Mouse (Mus musculus) heart, adult 2 months (tissue): ENCODE measurements around the gene Zfp62. TPM values are rescaled to one million over a fixed set of nuclear protein-coding genes. Genes with fewer than 3 reads are reported as not detected.
A peak's percentile ranks its signal among the peaks of the same experiment; 100 is the strongest.

Source experiments
- DNase-seq, 2 experiments: peaks; one replicate each; pipeline ENCODE4 v3.0.0; 2021
- H3K27ac ChIP-seq: fragments of 200-600 bp; 2 replicates; pipeline ENCODE4 v1.8.1; 2022
- H3K27me3 ChIP-seq: fragments of 200-500 bp; 2 replicates; pipeline ENCODE4 v1.6.1; 2012; ENCODE audit warnings: mild to moderate bottlenecking, low read length, inconsistent platforms, mixed read lengths; ENCODE audit not compliant: control insufficient read depth, insufficient read depth
- H3K36me3 ChIP-seq: fragments of 200-500 bp; 2 replicates; pipeline ENCODE4 v1.6.1; 2012; ENCODE audit warnings: low read length, inconsistent platforms; ENCODE audit not compliant: control insufficient read depth, insufficient read depth
- H3K4me1 ChIP-seq: fragments of 200-500 bp; 2 replicates; pipeline ENCODE4 v1.6.1; 2011; ENCODE audit warnings: low read length; ENCODE audit not compliant: control insufficient read depth, insufficient read depth
- H3K4me3 ChIP-seq: fragments of 200-600 bp; 2 replicates; pipeline ENCODE4 v1.8.1; 2022
- H3K79me2 ChIP-seq: fragments of 200-500 bp; replicated peaks from 2 replicates; pipeline ENCODE4 v1.6.1; 2012; ENCODE audit warnings: mild to moderate bottlenecking, inconsistent platforms, low read length, moderate library complexity, mixed read lengths; ENCODE audit not compliant: control insufficient read depth, insufficient read depth
- H3K9ac ChIP-seq: fragments of 200-500 bp; 2 replicates; pipeline ENCODE4 v1.6.1; 2012; ENCODE audit warnings: low read depth, mild to moderate bottlenecking, control low read depth, inconsistent platforms, low read length, mixed read lengths
- CTCF ChIP-seq: fragments of 200-600 bp; IDR thresholded peaks from 2 replicates; pipeline ENCODE4 v1.8.1; 2022; ENCODE audit warnings: antibody characterized with exemption, mild to moderate bottlenecking, moderate library complexity
- EP300 ChIP-seq: fragments of 200-500 bp; IDR thresholded peaks from 2 replicates; pipeline ENCODE4 v1.6.1; 2011; ENCODE audit warnings: low read depth, low read length, control low read depth; ENCODE audit not compliant: insufficient read depth
- POLR2A ChIP-seq: fragments of 200-500 bp; IDR thresholded peaks from 2 replicates; pipeline ENCODE4 v1.6.1; 2011; ENCODE audit warnings: mild to moderate bottlenecking, low read depth, low read length, control low read depth; ENCODE audit not compliant: insufficient read depth
- WGBS: fragments of 180-500 bp; shearing (Covaris S2); methylation state at CpG from one replicate; pipeline ENCODE4 v1.1.7; 2018; 5-methylcytosine and 5-hydroxymethylcytosine counted together
- intact Hi-C: fragments of 180-260 bp; cut with DNase I; formaldehyde crosslinking; loops from one replicate; pipeline ENCODE4 v1.15.1; 2025
- polyA plus RNA-seq: library from polyadenylated mRNA; depleted of rRNA; stranded (reverse); fragments of >200 nt; gene quantifications from 2 replicates; pipeline ENCODE4 v1.2.3, GENCODE M21; 2012
- total RNA-seq, 2 experiments: library from RNA; stranded (reverse); gene quantifications; 2 replicates each; pipeline ENCODE4 v1.2.3; 2021

Gene Zfp62
- total and polyA plus RNA-seq, 3 experiments = 2.9 to 28.9 (median 23.9) TPM

- Histone ChIP-seq H3K36me3 (peaks cover 4% of the 10 kb centered on the region; the same call in 1 of the 2 replicates), H3K4me1 (peaks cover 18% of the 10 kb centered on the region), H3K27ac (peak within 1 kb of the TSS; percentile 97), H3K9ac (peak within 1 kb of the TSS; percentile 88), H3K27me3 (no peaks in the 10 kb centered on the region), H3K79me2 (no peaks in the 10 kb centered on the region), H3K4me3 (peak within 1 kb of the TSS; percentile 77)
- peak; percentile 92 to 97 for DNase-seq
- intact Hi-C loops = loop anchor here (1.0 to 2.0 kb wide), 2 partner anchors 41 to 373 kb away; partner anchors contain the start of genes Irgm1 and Zfp62
- TF ChIP-seq CTCF (peak; percentile 53), POLR2A (peak; percentile 68), EP300 (no peak)
- WGBS = under 1% methylated on average over 57 of the region's 60 CpGs
Measured at GRCm38 (mm10) chr11:49243727-49244594, 40.9 kb downstream of the Zfp62 start, which contains the start of gene Mgat1. TSS of gene Mgat1 (plus strand) at chr11:49244191.

GRCm38 (mm10) chr11:49244595-49244930 lies 41.5 kb downstream of the Zfp62 start:
- Histone ChIP-seq H3K27me3 (no peaks in the 10 kb centered on the region), H3K9ac (peak overlapping the region; percentile 88), H3K36me3 (peaks cover 4% of the 10 kb centered on the region; the same call in 1 of the 2 replicates), H3K79me2 (no peaks in the 10 kb centered on the region), H3K4me1 (peaks cover 23% of the 10 kb centered on the region), H3K4me3 (peak overlapping the region; percentile 46), H3K27ac (peak overlapping the region; percentile 97)
- 1% methylated on average over 4 of the region's 4 CpGs for WGBS
- intact Hi-C loops = no loop called here
- no peak for DNase-seq
- TF ChIP-seq POLR2A (no peak), EP300 (no peak), CTCF (no peak)

GRCm38 (mm10) chr11:49245176-49245575 lies 42.1 kb downstream of the Zfp62 start:
- Histone ChIP-seq H3K9ac (peak overlapping the region; percentile 25), H3K27ac (peak overlapping the region; percentile 97), H3K79me2 (no peaks in the 10 kb centered on the region), H3K36me3 (peaks cover 4% of the 10 kb centered on the region; the same call in 1 of the 2 replicates), H3K4me1 (peaks cover 25% of the 10 kb centered on the region), H3K27me3 (no peaks in the 10 kb centered on the region), H3K4me3 (peak overlapping the region; percentile 46)
- WGBS = 14% methylated on average over 7 of the region's 7 CpGs
- TF ChIP-seq EP300 (no peak), CTCF (no peak), POLR2A (no peak)
- peak in 1 of 2 experiments; percentile 50 for DNase-seq
- intact Hi-C loops = no loop called here

GRCm38 (mm10) chr11:49245634-49246415 lies 42.7 kb downstream of the Zfp62 start:
- 21% methylated on average over 12 of the region's 12 CpGs for WGBS
- DNase-seq = no peak
- intact Hi-C loops = no loop called here

GRCm38 (mm10) chr11:49246523-49246922 lies 43.4 kb downstream of the Zfp62 start:
- H3K9ac ChIP-seq = no peak overlapping the region
- 82% methylated on average over 4 of the region's 4 CpGs for WGBS
- 0 out of 2 replicates have a peak, but pooled peaks cover 2% of the 10 kb centered on the region for H3K79me2 ChIP-seq
- H3K4me3 ChIP-seq = no peak overlapping the region
- intact Hi-C loops = no loop called here
- no peak for DNase-seq
- H3K27ac ChIP-seq = no peak overlapping the region; the same call in 1 of the 2 replicates
- H3K36me3 ChIP-seq = peaks cover 8% of the 10 kb centered on the region
- peaks cover 24% of the 10 kb centered on the region for H3K4me1 ChIP-seq
- TF ChIP-seq CTCF (no peak), EP300 (no peak), POLR2A (no peak)
- no peaks in the 10 kb centered on the region for H3K27me3 ChIP-seq

More at GRCm38 (mm10) chr11:49245634-49246415, 42.7 kb downstream of the Zfp62 start:
- Histone ChIP-seq H3K4me1 (peaks cover 25% of the 10 kb centered on the region), H3K36me3 (peaks cover 4% of the 10 kb centered on the region; the same call in 1 of the 2 replicates), H3K4me3 (no peak overlapping the region), H3K27me3 (no peaks in the 10 kb centered on the region), H3K9ac (peak overlapping the region; percentile 25; the same call in 1 of the 2 replicates), H3K79me2 (no peaks in the 10 kb centered on the region), H3K27ac (peak overlapping the region; percentile 97)
- TF ChIP-seq CTCF (no peak), EP300 (0 out of 2 replicates have a peak, but pooled peaks have one; percentile 22)
